Mouse (Mus musculus) T-helper 17 cell (primary cell): ENCODE measurements around the gene Ropn1l.

Experiments
- in situ Hi-C, 2 experiments: fragments of 300-600 bp; cut with MboI, MseI; formaldehyde crosslinking; loops; 1 replicate in 1 of 2; 2 replicates in 1 of 2; pipeline ENCODE4 v1.15.1; 2025; ENCODE audit warnings: high pct_unique_total_duplicates in 2 of 2

The Ropn1l gene

DNA sequence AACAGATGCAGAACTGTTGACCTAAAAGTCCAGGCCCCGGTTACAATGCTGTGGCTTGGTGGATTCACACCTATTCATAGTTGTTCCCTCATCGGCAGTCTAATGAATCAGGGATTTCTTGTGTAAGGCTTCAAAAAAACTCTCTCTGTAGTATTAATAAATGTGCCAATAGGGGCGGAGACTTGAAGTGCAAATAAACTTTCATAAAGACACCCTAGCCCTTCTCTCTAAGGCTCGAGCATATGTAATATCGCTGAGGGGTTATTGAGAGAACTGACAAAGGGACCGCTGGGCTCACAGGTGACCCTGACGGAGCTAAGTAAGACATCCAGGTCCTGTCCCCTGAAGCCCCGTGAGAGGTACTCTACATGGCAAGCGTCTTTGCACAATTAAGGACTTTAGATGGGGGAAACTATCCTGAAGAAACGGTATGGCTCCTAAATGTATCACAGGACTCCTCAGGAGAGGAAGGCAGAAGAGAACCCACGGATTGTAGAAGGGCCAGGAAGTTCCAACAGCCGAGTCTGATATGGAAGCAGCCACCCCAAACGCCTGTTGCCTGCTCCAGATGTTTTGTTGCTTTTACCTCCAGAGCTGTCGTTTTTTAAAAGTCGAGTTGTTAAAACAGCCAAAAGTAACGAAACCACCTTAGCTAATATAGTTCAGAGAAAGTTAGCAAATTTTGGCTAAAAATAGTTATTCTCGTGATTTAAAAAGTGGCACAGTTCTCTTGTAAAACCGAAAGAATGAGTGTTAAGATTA is 1.0 kb downstream of the Ropn1l start:
- in situ Hi-C loops: no loop called here

DNA sequence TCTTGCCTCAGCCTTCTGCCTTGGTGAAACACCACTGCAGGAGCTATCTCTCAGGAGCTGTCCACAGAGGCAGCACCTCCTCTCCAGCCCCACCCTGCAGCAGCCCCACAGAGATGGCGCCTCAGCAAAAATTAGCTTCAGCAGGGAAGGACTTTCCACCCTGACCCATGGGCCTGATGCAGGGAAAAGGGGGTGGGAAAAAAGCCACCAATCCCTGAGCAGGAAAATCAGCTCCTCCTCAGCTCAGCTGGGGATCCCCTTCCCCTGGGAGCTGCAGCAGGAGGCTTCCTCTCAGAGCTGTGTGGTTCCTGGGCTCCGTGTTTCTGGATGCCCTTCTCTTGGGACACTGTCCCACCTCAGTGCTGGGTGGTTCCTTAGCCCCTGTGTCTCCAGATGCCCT is 3.8 kb downstream of the Ropn1l start:
- in situ Hi-C loops: no loop called here

DNA sequence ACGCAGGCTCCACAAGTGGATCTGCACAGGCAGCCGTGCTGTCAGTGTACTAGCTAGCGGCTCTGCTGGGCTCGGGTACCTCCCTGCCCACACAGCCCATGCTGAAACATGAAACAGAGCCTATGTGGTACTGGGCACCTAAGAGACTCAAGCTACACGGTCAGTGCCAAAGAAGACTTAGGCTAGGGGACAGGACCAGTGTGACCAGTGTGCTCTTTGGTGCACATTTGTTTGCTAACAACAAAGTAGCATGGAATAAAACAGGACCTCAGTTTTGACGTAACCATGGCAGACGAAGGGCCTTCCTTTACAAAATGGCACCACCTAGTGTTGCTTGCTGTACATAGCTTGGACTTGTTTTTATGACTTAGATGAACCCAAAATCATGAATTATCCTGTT is 6.4 kb downstream of the Ropn1l start:
- in situ Hi-C loops: no loop called here

DNA sequence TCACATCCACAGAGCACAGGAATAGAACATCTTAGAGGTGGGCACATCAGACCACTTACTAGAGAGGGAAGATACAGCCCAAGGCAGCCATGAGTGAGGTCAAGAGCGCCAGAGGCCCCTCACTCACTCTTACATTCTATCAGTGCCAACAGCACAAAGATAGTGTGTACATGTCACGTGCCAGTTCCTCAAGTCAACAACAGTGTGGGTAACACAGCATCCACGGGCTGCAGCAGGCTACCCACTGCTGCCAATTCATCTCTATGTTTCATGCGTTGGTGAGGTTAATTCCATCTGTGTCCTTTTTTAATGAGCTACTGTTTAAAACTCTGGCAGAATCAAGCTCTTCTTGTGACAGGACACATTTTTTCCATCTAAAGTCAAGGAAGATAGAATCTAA is 10.8 kb downstream of the Ropn1l start:
- in situ Hi-C loops: no loop called here

GRCm38 (mm10) chr15:31441996-31442395 is 11.5 kb downstream of the Ropn1l start:
- in situ Hi-C loops: no loop called here

DNA sequence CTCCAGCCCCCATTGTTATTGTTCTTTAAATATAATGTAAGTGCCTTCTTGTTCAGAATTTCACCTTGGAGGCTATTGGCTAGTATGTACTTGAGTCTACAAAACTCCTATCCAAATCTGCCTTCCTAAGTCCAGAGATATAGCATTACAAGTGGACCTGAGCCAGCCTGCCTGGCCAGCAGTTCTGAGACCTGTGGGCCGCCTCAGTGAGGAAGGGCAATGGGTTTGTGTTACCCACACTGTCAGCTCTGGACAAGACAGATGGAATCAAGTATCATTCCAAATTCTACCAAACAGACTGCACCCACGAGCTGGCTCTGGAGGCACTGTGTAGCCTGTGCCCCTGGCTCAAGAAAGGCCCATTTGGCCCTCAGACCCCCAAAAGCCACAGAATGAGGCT is 16.7 kb downstream of the Ropn1l start:
- in situ Hi-C loops: no loop called here

DNA sequence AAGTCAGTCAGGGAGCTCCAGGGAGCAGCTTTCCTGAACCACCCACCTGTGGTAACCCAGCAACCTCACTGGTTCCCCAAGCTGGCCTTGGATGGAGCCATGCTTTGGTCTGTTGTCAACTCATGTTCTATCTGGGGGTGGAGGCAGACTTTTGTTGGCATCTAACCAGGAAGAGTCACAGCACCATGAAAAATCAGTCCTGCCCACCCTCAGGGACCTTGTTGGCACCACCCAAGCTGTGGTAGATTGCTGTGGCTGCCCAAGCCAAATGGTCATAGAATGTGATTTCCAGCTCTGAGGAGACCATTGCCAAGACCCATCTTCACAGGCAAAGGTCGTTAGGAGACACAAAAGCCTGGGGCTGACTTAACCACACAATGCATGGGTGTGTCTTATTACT is 17.5 kb downstream of the Ropn1l start:
- in situ Hi-C loops: no loop called here

GRCm38 (mm10) chr15:31433768-31434167 is 19.8 kb downstream of the Ropn1l start:
- in situ Hi-C loops: loop anchor here in 1 of 2 experiments (5.0 kb wide), 1 partner anchor 106 kb away; no protein-coding TSS in a partner anchor

DNA sequence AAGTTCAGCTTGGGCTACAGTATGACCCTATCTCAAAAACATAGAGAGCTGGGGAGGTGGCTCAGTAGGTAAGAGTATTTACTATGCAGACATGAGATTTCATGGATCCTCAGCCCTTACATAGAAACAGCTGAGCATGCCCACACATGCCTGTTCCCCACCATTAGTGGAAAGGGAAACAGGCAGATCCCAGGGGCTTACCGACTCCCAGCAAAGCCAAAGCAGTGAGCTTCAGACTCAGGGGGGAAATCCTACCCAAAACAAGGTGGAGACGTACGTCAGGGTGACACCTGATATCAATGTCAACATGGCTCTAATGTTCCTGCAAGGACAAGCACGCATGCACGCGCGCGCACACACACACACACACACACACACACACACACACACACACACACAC is 21.7 kb downstream of the Ropn1l start:
- in situ Hi-C loops: loop anchor here in 1 of 2 experiments (5.0 kb wide), 1 partner anchor 105 kb away; no protein-coding TSS in a partner anchor

DNA sequence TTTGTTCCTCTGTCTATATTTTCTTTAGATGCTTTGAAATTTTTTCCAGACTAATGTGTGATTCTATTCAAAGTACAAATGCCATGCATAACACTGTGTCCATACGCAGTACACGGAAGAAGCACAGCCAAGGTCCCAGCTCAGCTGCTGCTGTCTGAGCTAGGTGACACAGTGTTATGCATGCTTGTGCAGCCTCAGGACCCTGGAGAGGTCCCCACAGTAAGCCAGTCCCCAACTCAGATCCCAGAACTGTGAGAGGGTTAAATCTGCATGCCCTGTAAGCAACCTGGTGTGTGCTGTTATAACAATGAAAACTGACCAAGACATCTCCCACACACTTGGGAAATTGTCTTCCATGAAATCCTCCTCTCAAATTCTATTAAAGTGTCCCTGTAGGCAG is 23.5 kb downstream of the Ropn1l start:
- in situ Hi-C loops: loop anchor here in 1 of 2 experiments (5.0 kb wide), 1 partner anchor 103 kb away; no protein-coding TSS in a partner anchor

- in situ Hi-C loops: loop anchor here in 1 of 2 experiments (5.0 kb wide), 1 partner anchor 107 kb away; no protein-coding TSS in a partner anchor
Observed at GRCm38 (mm10) chr15:31429429-31429828, 24.1 kb downstream of the Ropn1l start.

- in situ Hi-C loops: loop anchor here in 1 of 2 experiments (5.0 kb wide), 1 partner anchor 106 kb away; no protein-coding TSS in a partner anchor
Observed at GRCm38 (mm10) chr15:31428571-31428970, 25.0 kb downstream of the Ropn1l start.

DNA sequence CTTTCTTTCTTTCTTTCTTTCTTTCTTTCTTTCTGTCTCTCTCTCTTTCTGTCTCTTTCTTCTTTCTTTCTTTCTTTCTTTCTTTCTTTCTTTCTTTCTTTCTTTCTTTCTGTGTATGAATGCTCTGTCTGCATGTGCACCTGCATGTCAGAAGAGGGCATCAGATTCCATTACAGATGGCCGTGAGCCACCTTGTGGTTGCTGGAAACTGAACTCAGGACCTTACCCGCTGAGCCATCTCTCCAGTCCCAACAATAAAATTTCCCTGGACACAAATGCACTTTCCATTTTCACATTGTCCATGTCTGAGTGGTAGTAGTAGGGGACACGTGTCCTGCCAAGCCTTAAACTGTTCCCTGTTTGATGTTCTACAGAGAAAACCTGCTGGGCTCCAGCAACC is 26.1 kb downstream of the Ropn1l start:
- in situ Hi-C loops: loop anchor here in 1 of 2 experiments (5.0 kb wide), 1 partner anchor 105 kb away; no protein-coding TSS in a partner anchor

DNA sequence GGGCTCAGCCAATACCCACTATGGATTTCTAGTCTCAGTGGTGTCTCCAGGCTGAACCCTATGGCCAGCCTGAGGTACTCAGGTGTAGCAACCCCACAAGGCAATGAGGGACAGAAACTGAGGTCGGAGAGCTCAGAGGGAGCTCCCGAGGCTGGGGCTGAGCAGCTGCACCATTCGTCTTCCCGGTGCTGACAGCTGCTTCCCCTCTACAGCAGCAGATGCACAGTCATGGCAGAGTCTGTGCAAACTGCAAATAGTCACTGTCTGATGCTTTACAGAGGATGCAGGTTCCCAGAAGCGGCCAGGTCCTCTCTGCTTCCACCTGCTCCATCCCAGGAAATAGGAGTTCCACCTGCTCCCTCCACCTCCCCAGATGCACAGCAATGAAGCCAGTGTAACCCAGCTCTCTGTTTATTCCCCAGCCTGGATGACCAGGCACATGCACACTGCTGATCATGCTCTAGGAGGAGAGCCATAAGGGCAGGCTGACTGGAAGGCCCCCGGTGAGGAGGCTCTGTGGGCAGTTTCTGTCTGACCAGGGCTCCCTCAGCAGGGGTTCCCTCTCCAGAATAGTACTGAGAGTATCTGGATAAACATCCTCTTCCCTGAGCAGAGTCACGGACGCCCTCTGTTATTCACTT is 27.4 kb downstream of the Ropn1l start:
- in situ Hi-C loops: loop anchor here in 1 of 2 experiments (5.0 kb wide), 1 partner anchor 104 kb away; no protein-coding TSS in a partner anchor

DNA sequence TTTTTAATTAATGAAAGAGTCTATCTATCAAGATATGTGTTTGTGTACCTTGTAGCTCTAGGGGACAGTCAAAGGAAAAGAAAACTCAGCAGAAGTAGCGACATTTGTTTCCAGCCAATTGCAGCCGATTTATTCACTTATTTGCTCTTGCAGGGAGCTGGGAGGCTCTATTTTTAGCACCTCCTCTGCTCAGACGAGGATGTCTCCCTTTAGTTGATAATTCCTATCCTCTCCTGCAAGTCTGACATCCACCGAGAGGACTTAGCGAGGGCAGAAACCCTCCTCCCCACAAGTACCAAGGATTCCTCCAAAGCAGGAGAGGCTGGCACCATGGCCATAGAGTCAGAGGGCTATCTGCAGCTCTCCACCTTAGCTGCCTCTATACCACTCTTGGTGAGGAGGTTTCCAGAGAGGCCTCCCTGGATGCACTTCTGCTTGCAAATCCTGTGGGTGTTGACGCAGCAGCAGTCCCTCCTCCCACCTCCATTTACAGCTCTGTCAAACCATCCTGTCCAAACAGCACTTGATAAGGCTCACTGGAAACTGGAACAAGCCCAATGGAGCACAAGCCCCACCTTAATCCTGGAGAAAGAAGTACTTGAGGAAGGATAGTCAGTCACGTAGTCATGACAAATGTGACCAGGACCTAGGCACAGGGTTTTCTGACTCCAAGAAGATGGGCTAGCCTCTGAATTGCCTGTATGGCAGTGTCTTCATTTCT is 30.7 kb downstream of the Ropn1l start:
- in situ Hi-C loops: no loop called here

DNA sequence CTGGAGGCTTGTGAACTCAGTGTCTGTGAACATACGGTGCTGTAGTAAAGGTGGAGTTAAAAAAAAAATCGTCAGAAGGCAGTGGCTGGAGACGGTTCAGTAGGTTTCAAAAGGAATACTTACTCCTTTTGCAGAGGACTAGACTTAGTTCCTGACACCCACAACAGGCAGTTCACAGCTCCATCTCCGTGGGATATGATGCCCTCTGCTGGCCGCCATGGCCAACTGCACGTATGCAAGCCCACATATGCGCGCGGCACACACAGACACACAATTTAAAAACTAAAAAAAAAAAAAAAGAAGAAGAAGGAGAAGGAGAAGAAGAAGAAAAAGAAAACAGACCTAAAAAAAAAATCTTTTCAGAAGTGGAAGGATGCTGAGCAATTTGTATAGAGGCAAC is 34.5 kb downstream of the Ropn1l start:
- in situ Hi-C loops: no loop called here

- in situ Hi-C loops: no loop called here
Observed at GRCm38 (mm10) chr15:31418686-31419024, 34.9 kb downstream of the Ropn1l start.

- in situ Hi-C loops: no loop called here
Observed at GRCm38 (mm10) chr15:31417796-31418685, 35.5 kb downstream of the Ropn1l start.

GRCm38 (mm10) chr15:31417409-31417795 is 36.1 kb downstream of the Ropn1l start:
- in situ Hi-C loops: no loop called here

DNA sequence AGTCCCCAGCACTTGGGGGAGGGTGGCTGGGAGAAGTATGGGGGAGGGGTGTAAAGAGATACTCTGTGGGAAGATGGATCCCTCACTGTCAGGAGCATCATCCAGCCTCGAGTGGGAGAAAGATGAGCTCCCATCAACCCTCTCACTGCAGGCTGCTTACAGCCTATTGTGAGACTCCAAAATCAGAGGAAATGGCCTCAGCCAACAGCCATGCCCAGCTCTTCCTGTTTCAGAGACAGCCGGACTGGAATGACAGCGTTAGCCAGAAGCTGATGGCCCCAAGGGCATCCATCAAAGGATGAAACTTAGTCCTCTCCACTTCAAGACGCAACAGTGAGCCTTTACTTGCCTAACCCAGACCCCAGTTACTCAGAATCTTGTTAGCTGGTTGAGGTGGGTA is 38.4 kb downstream of the Ropn1l start:
- in situ Hi-C loops: no loop called here
